Mouse (Mus musculus) embryonic facial prominence, embryonic 12.5 days (tissue): Measurements from ENCODE around the gene Dmrtb1. TPM values are rescaled to one million over a fixed set of nuclear protein-coding genes. Genes with fewer than 3 reads are reported as not detected.

Experiments
- ATAC-seq: fragments of 200-750 bp; cut with Nextera tagmentation; 2 replicates; pipeline ENCODE4 v1.8.0; 2017; ENCODE audit not compliant: insufficient number of reproducible peaks, insufficient read depth, low FRiP score, low TSS enrichment
- H3K27ac ChIP-seq: fragments of 300-500 bp; sonication (generic); 2 replicates; pipeline ENCODE4 v1.5.1; 2016; ENCODE audit warnings: mild to moderate bottlenecking
- H3K27me3 ChIP-seq: fragments of 300-500 bp; sonication (generic); 2 replicates; pipeline ENCODE4 v1.6.1; 2016; ENCODE audit warnings: mild to moderate bottlenecking, moderate library complexity
- H3K36me3 ChIP-seq: fragments of 300-500 bp; sonication (generic); 2 replicates; pipeline ENCODE4 v1.6.1; 2016; ENCODE audit warnings: mild to moderate bottlenecking
- H3K4me1 ChIP-seq: fragments of 300-500 bp; sonication (generic); 2 replicates; pipeline ENCODE4 v1.6.1; 2016
- H3K4me2 ChIP-seq: fragments of 300-500 bp; sonication (generic); replicated peaks from 2 replicates; pipeline ENCODE4 v1.6.1; 2016; ENCODE audit warnings: mild to moderate bottlenecking, moderate library complexity
- H3K4me3 ChIP-seq: fragments of 300-500 bp; sonication (generic); 2 replicates; pipeline ENCODE4 v1.5.1; 2016; ENCODE audit warnings: mild to moderate bottlenecking
- H3K9ac ChIP-seq: fragments of 300-500 bp; sonication (generic); 2 replicates; pipeline ENCODE4 v1.6.1; 2016; ENCODE audit warnings: mild to moderate bottlenecking, moderate library complexity
- H3K9me3 ChIP-seq: fragments of 300-500 bp; sonication (generic); 2 replicates; pipeline ENCODE4 v1.6.1; 2016; ENCODE audit warnings: mild to moderate bottlenecking, moderate library complexity
- WGBS: fragments of 180-500 bp; shearing (Covaris S2); methylation state at CpG from one replicate; pipeline ENCODE4 v1.1.7; 2016; 5-methylcytosine and 5-hydroxymethylcytosine counted together
- microRNA-seq: library from miRNA; unstranded; fragments of <30 nt; microRNA quantifications from one replicate; pipeline ENCODE4, GENCODE M21; 2017
- polyA plus RNA-seq: library from polyadenylated mRNA; unstranded; fragments of >200 nt; fragmentation: Nextera tagmentation; extraction: Ambion mirVana; gene quantifications from 2 replicates; pipeline ENCODE4 v1.2.1, GENCODE M21; 2016

Gene Dmrtb1
- polyA plus RNA-seq, 1 experiment from 2014 or later, result 2.6 TPM

- WGBS, result 73% methylated on average over 4 of the region's 4 CpGs
- H3K36me3 ChIP-seq, result no peaks in the 10 kb centered on the region
Observed at GRCm38 (mm10) chr4:107641624-107642023, 42.4 kb downstream of the Dmrtb1 start.

GRCm38 (mm10) chr4:107638303-107638702, 45.7 kb downstream of the Dmrtb1 start:
- Histone ChIP-seq H3K27me3 (no peaks in the 10 kb centered on the region), H3K9me3 (no peaks in the 10 kb centered on the region), H3K4me3 (no peak overlapping the region), H3K36me3 (no peaks in the 10 kb centered on the region), H3K27ac (no peak overlapping the region), H3K4me1 (peaks cover 4% of the 10 kb centered on the region; the same call in 1 of the 2 replicates), H3K9ac (no peak overlapping the region), H3K4me2 (no peak overlapping the region)
- ATAC-seq, result no peak
- WGBS, result 75% methylated on average over 10 of the region's 10 CpGs

More at GRCm38 (mm10) chr4:107641624-107642023, 42.4 kb downstream of the Dmrtb1 start:
- ATAC-seq, result no peak
- H3K9me3 ChIP-seq, result no peaks in the 10 kb centered on the region
- no peak overlapping the region for H3K27ac ChIP-seq
- H3K4me2 ChIP-seq, result no peak overlapping the region
- no peaks in the 10 kb centered on the region for H3K4me1 ChIP-seq
- H3K9ac ChIP-seq, result no peak overlapping the region
- no peaks in the 10 kb centered on the region for H3K27me3 ChIP-seq
- no peak overlapping the region for H3K4me3 ChIP-seq

GRCm38 (mm10) chr4:107637670-107638069, 46.4 kb downstream of the Dmrtb1 start:
- WGBS, result 57% methylated on average over 3 of the region's 3 CpGs
- no peak overlapping the region for H3K27ac ChIP-seq
- no peak for ATAC-seq
- H3K9ac ChIP-seq, result no peak overlapping the region
- no peaks in the 10 kb centered on the region for H3K27me3 ChIP-seq
- no peak overlapping the region for H3K4me3 ChIP-seq
- no peaks in the 10 kb centered on the region for H3K9me3 ChIP-seq
- H3K4me1 ChIP-seq, result peaks cover 10% of the 10 kb centered on the region; the same call in 1 of the 2 replicates
- no peak overlapping the region for H3K4me2 ChIP-seq
- no peaks in the 10 kb centered on the region for H3K36me3 ChIP-seq

GRCm38 (mm10) chr4:107636099-107636498, 47.9 kb downstream of the Dmrtb1 start:
- ATAC-seq, result no peak
- Histone ChIP-seq H3K27ac (no peak overlapping the region), H3K9me3 (no peaks in the 10 kb centered on the region), H3K4me2 (no peak overlapping the region), H3K4me3 (no peak overlapping the region), H3K36me3 (no peaks in the 10 kb centered on the region), H3K9ac (no peak overlapping the region), H3K4me1 (peaks cover 10% of the 10 kb centered on the region; the same call in 1 of the 2 replicates), H3K27me3 (peaks cover 1% of the 10 kb centered on the region; the same call in 1 of the 2 replicates)
- WGBS, result 76% methylated on average over 6 of the region's 6 CpGs

GRCm38 (mm10) chr4:107634631-107635030, 49.4 kb downstream of the Dmrtb1 start:
- ATAC-seq, result no peak
- WGBS, result 72% methylated on average over 6 of the region's 6 CpGs
- Histone ChIP-seq H3K4me1 (peaks cover 10% of the 10 kb centered on the region; the same call in 1 of the 2 replicates), H3K4me3 (no peak overlapping the region), H3K9me3 (no peaks in the 10 kb centered on the region), H3K27me3 (peaks cover 4% of the 10 kb centered on the region; the same call in 1 of the 2 replicates), H3K36me3 (no peaks in the 10 kb centered on the region), H3K4me2 (no peak overlapping the region), H3K9ac (no peak overlapping the region), H3K27ac (no peak overlapping the region)

- no peak for ATAC-seq
- no peak overlapping the region for H3K4me3 ChIP-seq
- no peaks in the 10 kb centered on the region for H3K9me3 ChIP-seq
- no peak overlapping the region for H3K27ac ChIP-seq
- H3K4me1 ChIP-seq, result peaks cover 29% of the 10 kb centered on the region
- no peaks in the 10 kb centered on the region for H3K36me3 ChIP-seq
- peaks cover 4% of the 10 kb centered on the region; the same call in 1 of the 2 replicates for H3K27me3 ChIP-seq
- no peak overlapping the region for H3K4me2 ChIP-seq
- 64% methylated on average over 17 of the region's 17 CpGs for WGBS
- H3K9ac ChIP-seq, result no peak overlapping the region
Observed at GRCm38 (mm10) chr4:107628921-107629411, 55.1 kb downstream of the Dmrtb1 start.

- Histone ChIP-seq H3K9ac (no peak overlapping the region), H3K9me3 (no peaks in the 10 kb centered on the region), H3K27ac (no peak overlapping the region), H3K4me2 (no peak overlapping the region), H3K36me3 (no peaks in the 10 kb centered on the region), H3K4me1 (peaks cover 32% of the 10 kb centered on the region), H3K27me3 (peaks cover 9% of the 10 kb centered on the region; the same call in 1 of the 2 replicates), H3K4me3 (no peak overlapping the region)
- WGBS, result 67% methylated on average over 4 of the region's 4 CpGs
- no peak for ATAC-seq
Observed at GRCm38 (mm10) chr4:107628226-107628625, 55.8 kb downstream of the Dmrtb1 start.

Small RNAs within 50 kb of the gene (microRNA-seq; reads per million reads assigned to microRNA genes)
- gene Gm25123, result not detected

Other genes with a start within 250 kb of the Dmrtb1 start
- gene Glis1, start 249.6 kb downstream of the Dmrtb1 start, polyA plus RNA-seq, result 23.3 and 26.0 TPM in 2 replicates
- gene Lrp8, start 118.0 kb upstream of the Dmrtb1 start, polyA plus RNA-seq, result 6.2 and 7.2 TPM in 2 replicates
- gene Magoh, start 195.5 kb upstream of the Dmrtb1 start, polyA plus RNA-seq, result 217 and 223 TPM in 2 replicates
- 126 and 132 TPM in 2 replicates for gene 0610037L13Rik, start 205.6 kb upstream of the Dmrtb1 start, polyA plus RNA-seq
- gene Cpt2, start 239.4 kb upstream of the Dmrtb1 start, polyA plus RNA-seq, result 26.1 and 31.1 TPM in 2 replicates